Comparison of ENCODE assay signal across 18 mouse cellular contexts in genomic region chr4:153435917-153436316, GRCm38 (mm10). TPM values are rescaled to one million over a fixed set of nuclear protein-coding genes. Genes with fewer than 3 reads are reported as not detected.
A peak's percentile ranks its signal among the peaks of the same experiment; 100 is the strongest.
DNase-seq lines count a peak whose midpoint lies in the region; ATAC-seq lines count a peak whose summit lies in the region.
"Had no signal": no experiment of that assay in that cellular context is flagged by ENCODE, and none has a peak within 500 bp of the region (broad histone marks: within the 10 kb centered on the region; RNA-seq: fewer than 3 reads in every experiment).

No protein-coding gene starts in this region.

- H3K4me1 ChIP-seq in midbrain, embryonic 14.5 days (ENCODE audit: control insufficient read depth, insufficient read depth, low read length), result peaks cover 25% of the 10 kb centered on the region
- H3K4me1 ChIP-seq in midbrain, embryonic 11.5 days (ENCODE audit: control insufficient read depth, insufficient read depth, low read length), result no peaks in the 10 kb centered on the region
- H3K4me1 ChIP-seq in hindbrain, embryonic 13.5 days (replicated peaks), result peaks cover 59% of the 10 kb centered on the region
- H3K4me1 ChIP-seq in neural tube, embryonic 14.5 days (ENCODE audit: control insufficient read depth, insufficient read depth, low read length), result peaks cover 18% of the 10 kb centered on the region
- H3K4me1 ChIP-seq: lung, embryonic 15.5 days; megakaryocyte, embryonic 14.5 days had no signal

- H3K4me3 ChIP-seq in midbrain, embryonic 14.5 days (replicated peaks; ENCODE audit: low read depth, low read length), result no peak overlapping the region
- H3K4me3 ChIP-seq in midbrain, embryonic 11.5 days (ENCODE audit: low read depth, low read length), result no peak overlapping the region
- H3K4me3 ChIP-seq in hindbrain, embryonic 13.5 days, result no peak overlapping the region
- no peak overlapping the region for H3K4me3 ChIP-seq in neural tube, embryonic 14.5 days (ENCODE audit: low read depth, low read length)
- H3K4me3 ChIP-seq: lung, embryonic 15.5 days; megakaryocyte, embryonic 14.5 days had no signal

- ATAC-seq in frontal cortex, adult (ENCODE audit: low TSS enrichment), result peak; percentile 38
- ATAC-seq in midbrain, embryonic 14.5 days (ENCODE audit: low FRiP score, low TSS enrichment), result no peak
- ATAC-seq in midbrain, embryonic 11.5 days (ENCODE audit: low FRiP score), result no peak
- peak; percentile 37; the same call in 1 of the 2 replicates for ATAC-seq in hindbrain, embryonic 13.5 days (ENCODE audit: low FRiP score)
- peak; percentile 19; the same call in 1 of the 2 replicates for ATAC-seq in neural tube, embryonic 14.5 days (ENCODE audit: low read depth)
- ATAC-seq: Patski had no signal

- no peak overlapping the region for H3K4me2 ChIP-seq in midbrain, embryonic 14.5 days (ENCODE audit: low read length)
- no peak overlapping the region for H3K4me2 ChIP-seq in midbrain, embryonic 11.5 days
- no peak overlapping the region for H3K4me2 ChIP-seq in hindbrain, embryonic 13.5 days
- no peak overlapping the region for H3K4me2 ChIP-seq in neural tube, embryonic 14.5 days (ENCODE audit: low read depth, low read length)
- H3K4me2 ChIP-seq: heart, embryonic 11.5 days; lung, embryonic 15.5 days had no signal

- H3K9me3 ChIP-seq in midbrain, embryonic 14.5 days (ENCODE audit: control insufficient read depth, low read length), result no peaks in the 10 kb centered on the region
- H3K9me3 ChIP-seq in midbrain, embryonic 11.5 days (ENCODE audit: control insufficient read depth, low read length), result no peaks in the 10 kb centered on the region
- no peaks in the 10 kb centered on the region for H3K9me3 ChIP-seq in hindbrain, embryonic 13.5 days
- no peaks in the 10 kb centered on the region for H3K9me3 ChIP-seq in neural tube, embryonic 14.5 days (ENCODE audit: control insufficient read depth, low read length)
- H3K9me3 ChIP-seq: lung, embryonic 15.5 days had no signal

- no peaks in the 10 kb centered on the region for H3K27me3 ChIP-seq in midbrain, embryonic 14.5 days (ENCODE audit: control insufficient read depth, insufficient read depth, low read length)
- H3K27me3 ChIP-seq in midbrain, embryonic 11.5 days (ENCODE audit: control insufficient read depth, insufficient read depth, low read length), result no peaks in the 10 kb centered on the region
- H3K27me3 ChIP-seq in hindbrain, embryonic 13.5 days, result no peaks in the 10 kb centered on the region
- no peaks in the 10 kb centered on the region for H3K27me3 ChIP-seq in neural tube, embryonic 14.5 days (ENCODE audit: control insufficient read depth, insufficient read depth, low read length)
- H3K27me3 ChIP-seq: lung, embryonic 15.5 days; megakaryocyte, embryonic 14.5 days; Patski had no signal

- 74% methylated on average over 5 of the region's 5 CpGs for WGBS in midbrain, embryonic 14.5 days
- WGBS in midbrain, embryonic 11.5 days, result 82% methylated on average over 5 of the region's 5 CpGs
- WGBS in hindbrain, embryonic 13.5 days, result 50% methylated on average over 5 of the region's 5 CpGs
- 47% methylated on average over 5 of the region's 5 CpGs for whole genome bisulfite sequencing in neural tube, embryonic 14.5 days

- H3K9ac ChIP-seq in midbrain, embryonic 14.5 days (replicated peaks; ENCODE audit: low read length), result no peak overlapping the region; the same call in 1 of the 2 replicates
- no peak overlapping the region for H3K9ac ChIP-seq in midbrain, embryonic 11.5 days (ENCODE audit: low read length)
- H3K9ac ChIP-seq in hindbrain, embryonic 13.5 days, result no peak overlapping the region
- 0 out of 2 replicates have a peak overlapping the region, but pooled peaks have one; percentile 4 for H3K9ac ChIP-seq in neural tube, embryonic 14.5 days (replicated peaks; ENCODE audit: low read depth, low read length)
- H3K9ac ChIP-seq: lung, embryonic 15.5 days had no signal

- no peak for DNase-seq in frontal cortex, postnatal 25 days (ENCODE audit: low spot score in 2 of 2)
- DNase-seq in midbrain, embryonic 14.5 days, result peak; percentile 45
- DNase-seq in midbrain, embryonic 11.5 days (ENCODE audit: low spot score, missing footprints), result no peak
- DNase-seq in heart, adult 8-10 months (ENCODE audit: low spot score), result no peak
- DNase-seq in testis, postnatal 10 days (ENCODE audit: low spot score), result no peak
- DNase-seq: cerebellum, adult 9-10 months; gastrocnemius, postnatal 14 days; kidney, adult 9 months; retina, postnatal 1 day had no signal

- peak overlapping the region; percentile 57 for H3K27ac ChIP-seq in midbrain, embryonic 14.5 days (replicated peaks; ENCODE audit: low read depth, low read length)
- H3K27ac ChIP-seq in midbrain, embryonic 11.5 days (ENCODE audit: low read depth, low read length), result no peak overlapping the region
- peak overlapping the region; percentile 76 for H3K27ac ChIP-seq in hindbrain, embryonic 13.5 days
- peak overlapping the region; percentile 74 for H3K27ac ChIP-seq in neural tube, embryonic 14.5 days (ENCODE audit: low read depth, low read length)
- H3K27ac ChIP-seq: lung, embryonic 15.5 days had no signal

- H3K36me3 ChIP-seq in midbrain, embryonic 14.5 days (ENCODE audit: control insufficient read depth, insufficient read depth, low read length), result 0 out of 2 replicates have a peak, but pooled peaks cover 3% of the 10 kb centered on the region
- H3K36me3 ChIP-seq in midbrain, embryonic 11.5 days (ENCODE audit: control insufficient read depth, insufficient read depth, low read length), result no peaks in the 10 kb centered on the region
- H3K36me3 ChIP-seq in hindbrain, embryonic 13.5 days, result peaks cover 13% of the 10 kb centered on the region
- 0 out of 2 replicates have a peak, but pooled peaks cover 2% of the 10 kb centered on the region for H3K36me3 ChIP-seq in neural tube, embryonic 14.5 days (ENCODE audit: control insufficient read depth, insufficient read depth, low read length)
- H3K36me3 ChIP-seq: lung, embryonic 15.5 days had no signal

RNA-seq across cellular contexts. Expression of gene Ajap1, which starts 46.7 kb away (rescaled TPM):
- 8.9 and 9.8 TPM in 2 replicates for polyA plus RNA-seq in midbrain, embryonic 14.5 days (2014; fragmentation: Nextera tagmentation; extraction: Ambion mirVana)
- polyA plus RNA-seq in midbrain, embryonic 11.5 days (2014; fragmentation: Nextera tagmentation; extraction: Ambion mirVana), result 2.1 TPM in 2 replicates
- 19.5 TPM in 2 replicates for polyA plus RNA-seq in hindbrain, embryonic 13.5 days (2015; fragmentation: Nextera tagmentation; extraction: Ambion mirVana)
- polyA plus RNA-seq in neural tube, embryonic 14.5 days (2014; fragmentation: Nextera tagmentation; extraction: Ambion mirVana), result 27.2 and 30.6 TPM in 2 replicates
- total RNA-seq in heart, adult 8-10 months (2022), result under 1 TPM; 0.17 to 0.44 (median 0.20) TPM
- total RNA-seq: hematopoietic stem cell, adult 5-6 weeks; liver, adult 2 months had no signal
- polyA plus RNA-seq: Patski had no signal

Comparison
In these comparisons a context has a peak if more than half of its experiments do, and no peak if none do; other contexts are left out.
1. ATAC-seq: peak in frontal cortex, adult (single experiment), hindbrain, embryonic 13.5 days (single experiment) and neural tube, embryonic 14.5 days (single experiment); none in midbrain, embryonic 14.5 days (single experiment) and midbrain, embryonic 11.5 days (single experiment).